Mouse (Mus musculus) kidney, adult 18-20 months (tissue): ENCODE results near the gene Rnf25.

Experiments used
- DNase-seq: peaks from one replicate; pipeline ENCODE4 v3.0.0; 2021

Rnf25 gene

GRCm38 (mm10) chr1:74601267-74601962, at the start of gene Rnf25, which contains the start of gene Stk36:
Rnf25 (minus strand) TSS chr1:74601397.
Stk36 (plus strand) TSS chr1:74601445.
- DNase-seq, result peak; percentile 86

DNA sequence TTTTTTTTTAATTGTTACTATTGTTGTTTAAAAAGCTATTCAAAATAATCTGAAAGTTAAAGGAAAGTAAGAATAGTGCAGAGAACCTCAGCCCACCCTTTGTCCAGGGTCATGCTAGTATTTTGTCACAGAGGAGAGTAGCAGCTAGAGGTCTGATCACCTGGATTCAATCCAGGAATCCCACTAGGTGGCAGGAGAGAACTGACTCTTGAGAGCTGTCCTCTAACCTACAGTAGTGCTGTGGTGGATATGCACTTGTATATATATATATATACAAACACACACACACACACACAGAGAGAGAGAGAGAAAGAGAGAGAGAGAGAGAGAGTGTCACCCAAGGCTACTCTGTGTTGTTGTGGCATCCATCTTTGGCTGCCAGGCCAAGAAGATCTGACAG, 42.7 kb upstream of the Rnf25 start:
- no peak for DNase-seq

- no peak for DNase-seq
Measured at GRCm38 (mm10) chr1:74643524-74643923, 42.3 kb upstream of the Rnf25 start.

- no peak for DNase-seq
Measured at GRCm38 (mm10) chr1:74632734-74633133, 31.5 kb upstream of the Rnf25 start.

DNA sequence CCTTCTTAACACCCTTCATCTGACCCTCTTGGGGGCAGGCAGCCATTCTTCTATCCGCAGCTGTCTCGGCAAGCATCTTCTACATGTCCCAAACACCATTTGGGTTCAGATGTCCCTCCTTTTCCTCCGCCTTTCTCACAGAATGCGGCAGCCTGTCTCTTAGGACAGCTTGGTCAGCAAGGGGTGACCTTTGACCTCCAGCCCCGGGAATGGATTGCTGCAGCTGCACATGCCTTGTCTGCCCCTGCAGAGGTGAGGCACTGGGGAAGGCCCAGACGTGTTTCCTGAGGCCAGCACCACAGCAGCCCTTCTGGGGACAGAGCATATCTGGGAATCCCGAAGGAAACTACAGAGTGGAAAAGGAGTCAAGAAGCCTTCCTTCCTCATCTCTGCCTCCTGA, 26.8 kb upstream of the Rnf25 start:
- DNase-seq, result peak; percentile 13

GRCm38 (mm10) chr1:74626076-74626475, 24.9 kb upstream of the Rnf25 start:
- DNase-seq, result no peak

DNA sequence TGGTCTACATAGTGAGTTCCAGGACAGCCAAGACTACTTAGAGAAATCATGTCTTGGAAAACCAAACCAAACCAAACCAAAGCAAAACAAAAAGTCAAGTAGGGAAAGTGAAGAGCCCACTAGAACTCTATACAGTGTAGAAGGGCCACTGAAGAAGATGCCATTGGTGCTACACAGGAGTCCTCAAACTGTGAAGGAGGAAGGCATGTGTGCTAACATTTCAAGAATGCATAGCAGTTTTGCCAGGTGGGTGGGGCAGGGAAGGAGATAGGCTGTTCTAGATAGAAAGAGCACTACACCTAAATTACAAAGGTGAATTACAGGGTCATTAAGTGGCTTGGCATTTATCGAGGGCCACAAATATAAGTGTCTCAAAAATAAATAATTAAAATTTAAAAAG, 23.0 kb upstream of the Rnf25 start:
- DNase-seq, result no peak

DNA sequence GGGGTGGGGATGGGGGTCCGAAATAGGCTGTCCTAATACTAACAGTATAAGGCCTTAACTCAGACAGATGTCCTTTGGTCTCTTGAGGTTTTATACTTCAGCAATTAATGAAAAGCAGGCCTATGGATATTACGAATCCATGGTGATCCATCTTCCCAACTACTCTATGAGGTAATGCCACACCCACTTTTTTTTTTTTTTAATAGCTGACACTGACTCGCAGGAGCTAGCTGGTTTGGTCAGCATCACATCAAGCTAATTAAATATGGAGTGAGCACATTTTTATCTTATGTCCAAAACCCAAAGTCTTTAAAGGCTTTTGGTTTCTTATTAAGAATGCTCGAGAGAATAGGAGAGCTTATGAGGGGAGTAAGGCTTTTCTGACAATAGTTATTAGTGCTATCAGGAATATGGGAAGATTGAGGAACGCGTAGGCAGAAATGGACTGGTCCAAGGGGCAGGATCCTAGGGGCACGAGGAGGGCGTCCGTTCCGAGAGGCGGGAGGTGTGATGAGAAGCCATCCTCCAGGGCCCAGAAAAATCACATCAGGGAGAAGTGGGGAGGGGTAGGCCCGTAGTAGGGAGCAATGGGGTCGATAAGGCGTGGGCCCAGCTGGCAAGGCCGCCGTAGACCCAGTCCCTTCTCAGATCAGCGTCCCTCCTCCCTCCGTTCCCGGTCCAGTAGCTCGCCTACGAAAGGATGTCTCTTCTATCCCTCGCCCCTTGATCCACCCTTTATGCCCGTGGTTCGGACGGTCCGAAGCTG, 513 bp downstream of the Rnf25 start:
- no peak for DNase-seq

- DNase-seq, result no peak
Measured at GRCm38 (mm10) chr1:74594434-74594833, 6.8 kb downstream of the Rnf25 start.

GRCm38 (mm10) chr1:74587773-74588445, 13.3 kb downstream of the Rnf25 start, which contains the start of the genes Zfp142 and Bcs1l:
Zfp142 (minus strand) TSS chr1:74588246.
Bcs1l (plus strand) TSS chr1:74588289.
- DNase-seq, result peak; percentile 98

DNA sequence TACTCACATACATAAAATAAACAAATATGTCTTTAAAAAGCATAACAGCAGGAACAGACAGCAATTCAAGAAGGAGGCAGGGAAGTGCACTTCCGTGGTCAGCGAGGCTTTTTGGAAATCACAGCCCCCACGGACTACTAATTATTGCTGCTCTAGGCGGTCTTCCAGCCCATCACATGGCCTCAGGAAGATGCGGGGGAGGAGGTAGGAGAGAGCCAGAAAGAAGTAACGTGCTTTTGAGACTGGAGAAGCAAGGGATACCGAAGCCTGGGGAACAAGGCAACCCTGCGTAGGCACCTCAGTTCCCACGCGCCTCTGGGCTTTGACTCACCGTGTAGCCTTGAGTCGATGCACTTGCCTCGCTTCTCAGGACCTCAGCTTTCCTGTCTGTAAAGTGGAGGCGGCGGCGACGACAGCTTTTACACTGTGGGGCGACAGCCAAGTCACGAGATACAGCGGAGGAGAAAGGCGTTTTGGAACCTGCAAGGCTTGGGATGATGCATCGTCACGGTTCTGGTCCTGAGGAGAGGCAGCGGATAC, 13.9 kb downstream of the Rnf25 start:
- DNase-seq, result no peak

DNA sequence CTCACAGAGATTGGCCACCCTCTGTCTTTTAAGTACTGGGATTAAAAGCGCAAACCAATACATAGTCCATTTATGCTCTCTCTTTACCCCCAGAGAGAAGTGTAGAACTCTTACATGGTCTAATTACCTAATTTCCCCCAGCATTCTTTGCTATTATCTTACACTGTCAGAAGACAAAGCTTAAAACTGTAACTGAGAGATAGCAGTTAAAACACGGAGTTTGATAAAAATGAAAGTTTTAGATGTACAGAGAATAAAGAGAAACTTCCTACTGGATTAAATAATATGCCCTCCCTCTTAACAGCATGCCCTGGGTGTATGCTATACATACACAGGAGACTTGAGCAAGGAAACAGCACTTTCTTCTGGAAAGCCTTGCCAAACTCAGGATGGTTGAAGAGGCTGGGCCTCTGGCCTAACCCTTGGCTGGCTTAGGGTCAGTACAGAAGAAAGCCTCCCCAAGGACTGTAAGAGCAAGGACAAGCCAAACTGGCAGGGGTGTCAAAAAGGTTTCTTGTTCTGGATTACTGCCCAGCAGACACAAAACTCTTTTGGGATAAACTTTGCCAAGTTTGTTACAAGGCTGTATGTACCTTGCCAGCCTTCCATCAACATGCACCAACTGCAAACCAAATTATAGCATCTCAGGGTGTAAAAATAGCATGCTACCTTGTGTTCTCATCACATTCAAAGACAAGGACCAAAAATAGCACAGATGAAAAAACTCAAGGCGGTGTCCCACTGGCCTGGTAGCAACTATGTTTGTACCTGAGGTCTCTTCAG, 16.4 kb downstream of the Rnf25 start:
- no peak for DNase-seq

- no peak for DNase-seq
Measured at GRCm38 (mm10) chr1:74582621-74583020, 18.6 kb downstream of the Rnf25 start.

- DNase-seq, result no peak
Measured at GRCm38 (mm10) chr1:74569739-74570719, 31.2 kb downstream of the Rnf25 start.

GRCm38 (mm10) chr1:74565834-74566233, 35.4 kb downstream of the Rnf25 start:
- no peak for DNase-seq

- DNase-seq, result no peak
Measured at GRCm38 (mm10) chr1:74559061-74559460, 42.1 kb downstream of the Rnf25 start.

DNA sequence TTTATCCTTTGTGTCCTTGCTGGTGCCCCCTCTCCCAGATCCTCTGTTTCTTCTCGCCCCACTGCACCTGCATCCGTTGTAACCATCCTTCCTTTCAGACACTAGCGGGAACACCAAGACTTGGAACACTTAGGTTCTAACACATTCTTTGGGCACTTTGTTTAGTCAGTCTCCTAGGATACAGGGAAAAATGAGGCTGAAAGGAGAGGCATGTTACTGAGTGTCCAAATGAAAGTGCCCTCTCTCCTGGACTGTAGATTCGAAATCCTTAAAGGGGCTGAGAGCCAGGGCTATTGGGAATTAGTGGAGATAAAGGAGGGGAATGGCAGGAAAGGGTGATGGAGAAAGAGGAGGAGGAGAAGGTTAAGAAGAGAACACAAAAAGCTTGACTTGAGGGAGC, 57.0 kb downstream of the Rnf25 start, which contains the start of gene Usp37:
Gene Usp37, minus strand, starts transcription at position 101 of the 400 bp plus-strand sequence.
- no peak for DNase-seq
